Mouse (Mus musculus): ENCODE results near the gene Efna2.
A peak's percentile ranks its signal among the peaks of the same experiment; 100 is the strongest.
"Not testable (repeated sequence)": the region's sequence is repeated elsewhere in the genome, so short reads cannot be mapped to it uniquely, and the experiment has no call there.

The Efna2 gene

DNA sequence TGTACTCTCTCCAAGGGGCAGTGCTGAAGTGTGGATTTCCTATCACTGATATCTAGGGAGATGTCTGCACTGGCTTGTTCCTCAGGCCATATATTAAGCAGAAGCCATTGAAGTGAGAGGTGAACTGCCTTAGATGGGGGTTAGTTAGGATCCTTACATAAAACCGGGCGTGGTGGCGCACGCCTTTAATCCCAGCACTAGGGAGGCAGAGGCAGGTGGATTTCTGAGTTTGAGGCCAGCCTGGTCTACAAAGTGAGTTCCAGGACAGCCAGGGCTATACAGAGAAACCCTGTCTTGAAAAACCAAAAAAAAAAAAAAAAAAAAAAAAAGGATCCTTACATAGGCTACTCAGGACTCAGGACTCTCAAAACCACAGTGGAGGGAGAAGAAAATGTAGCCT lies 13.1 kb upstream of the Efna2 start:
- not testable (repeated sequence) for DNase-seq (ENCODE audit: low read depth, low spot score); H3K36me3 ChIP-seq (ENCODE audit: control insufficient read depth, insufficient read depth, low read length, poor library complexity, severe bottlenecking); H3K27me3 ChIP-seq (ENCODE audit: control insufficient read depth, insufficient read depth, low read length, poor library complexity, severe bottlenecking)

DNA sequence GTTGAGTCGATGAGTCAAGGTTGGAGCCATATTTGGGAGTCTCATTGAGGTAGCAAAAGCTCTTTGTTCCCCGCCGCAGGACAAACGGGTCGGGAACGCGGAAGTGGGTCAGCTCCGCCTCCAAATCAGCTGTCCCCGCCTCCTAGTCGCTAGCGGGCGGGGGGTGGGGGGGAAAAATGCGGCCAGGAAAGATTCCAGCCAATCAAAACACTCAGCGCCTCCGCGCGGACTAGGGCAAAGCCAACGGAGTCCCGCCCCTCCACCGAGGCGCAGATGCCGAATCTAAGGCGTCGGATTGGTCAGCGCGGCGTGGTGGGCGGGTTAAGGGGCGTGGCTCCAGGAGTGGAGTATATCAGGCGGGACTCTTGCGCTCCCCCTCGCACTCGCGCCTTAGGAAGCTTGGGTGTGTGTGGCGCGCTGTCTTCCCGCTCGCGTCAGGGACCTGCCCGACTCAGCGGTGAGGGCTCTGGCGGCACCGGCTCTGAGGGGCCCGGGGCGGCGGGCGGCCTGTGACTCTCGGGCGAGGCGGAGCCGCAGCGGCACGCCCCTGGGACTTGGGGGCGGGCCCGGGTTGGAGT lies 11.7 kb upstream of the Efna2 start:
- H3K27me3 ChIP-seq (ENCODE audit: control insufficient read depth, insufficient read depth, low read length, poor library complexity, severe bottlenecking) = no peaks in the 10 kb centered on the region
- H3K36me3 ChIP-seq (ENCODE audit: control insufficient read depth, insufficient read depth, low read length, poor library complexity, severe bottlenecking) = peaks cover 11% of the 10 kb centered on the region
- DNase-seq (ENCODE audit: low read depth, low spot score) = peak; percentile 99

- Histone ChIP-seq H3K27me3 (ENCODE audit: control insufficient read depth, insufficient read depth, low read length, poor library complexity, severe bottlenecking) (no peaks in the 10 kb centered on the region), H3K36me3 (ENCODE audit: control insufficient read depth, insufficient read depth, low read length, poor library complexity, severe bottlenecking) (peaks cover 11% of the 10 kb centered on the region)
- DNase-seq (ENCODE audit: low read depth, low spot score) = peak; percentile 91
Measured at GRCm38 (mm10) chr10:80168038-80168661, 11.1 kb upstream of the Efna2 start.

DNA sequence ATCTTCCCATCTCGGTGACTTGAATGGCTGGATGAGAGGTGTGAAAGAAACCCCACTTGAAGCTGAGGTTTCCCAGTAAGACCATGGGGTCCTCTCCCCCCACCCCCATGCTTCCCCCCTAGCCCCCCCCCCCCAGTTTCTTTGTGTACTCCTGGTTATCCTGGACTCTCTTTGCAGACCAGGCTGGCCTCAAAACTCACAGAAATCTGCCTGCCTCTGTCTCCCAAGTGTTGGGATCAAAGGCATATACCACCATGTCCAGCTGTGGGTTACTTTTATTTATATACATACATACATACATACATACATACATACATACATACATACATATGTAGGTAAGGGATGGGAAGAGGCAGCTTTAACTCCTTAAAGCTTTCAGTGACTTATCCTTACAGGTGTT lies 10.2 kb upstream of the Efna2 start:
- no peaks in the 10 kb centered on the region for H3K27me3 ChIP-seq (ENCODE audit: control insufficient read depth, insufficient read depth, low read length, poor library complexity, severe bottlenecking)
- H3K36me3 ChIP-seq (ENCODE audit: control insufficient read depth, insufficient read depth, low read length, poor library complexity, severe bottlenecking) = peaks cover 11% of the 10 kb centered on the region
- DNase-seq (ENCODE audit: low read depth, low spot score) = no peak

DNA sequence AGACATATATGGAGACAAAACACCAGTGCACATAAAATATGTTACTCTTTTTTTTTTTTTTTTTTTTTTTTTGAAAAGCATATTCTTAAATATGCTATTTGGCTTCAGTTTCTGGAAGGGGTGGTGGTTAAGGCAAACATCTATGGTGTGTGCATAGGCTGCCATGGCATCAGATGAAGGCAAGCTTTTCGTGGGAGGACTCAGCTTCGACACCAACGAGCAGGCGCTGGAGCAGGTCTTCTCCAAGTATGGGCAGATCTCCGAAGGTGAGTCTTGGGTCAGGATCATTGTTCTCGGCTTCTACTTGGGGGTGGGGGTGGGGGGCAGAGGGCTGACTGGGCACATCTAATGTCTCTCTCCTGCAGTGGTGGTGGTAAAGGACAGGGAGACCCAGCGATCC lies 9.6 kb upstream of the Efna2 start:
- no peak for DNase-seq (ENCODE audit: low read depth, low spot score)
- H3K36me3 ChIP-seq (ENCODE audit: control insufficient read depth, insufficient read depth, low read length, poor library complexity, severe bottlenecking) = peaks cover 11% of the 10 kb centered on the region
- H3K27me3 ChIP-seq (ENCODE audit: control insufficient read depth, insufficient read depth, low read length, poor library complexity, severe bottlenecking) = no peaks in the 10 kb centered on the region

GRCm38 (mm10) chr10:80170052-80170451 lies 9.2 kb upstream of the Efna2 start:
- Histone ChIP-seq H3K27me3 (ENCODE audit: control insufficient read depth, insufficient read depth, low read length, poor library complexity, severe bottlenecking) (no peaks in the 10 kb centered on the region), H3K36me3 (ENCODE audit: control insufficient read depth, insufficient read depth, low read length, poor library complexity, severe bottlenecking) (peaks cover 11% of the 10 kb centered on the region)
- no peak for DNase-seq (ENCODE audit: low read depth, low spot score)

DNA sequence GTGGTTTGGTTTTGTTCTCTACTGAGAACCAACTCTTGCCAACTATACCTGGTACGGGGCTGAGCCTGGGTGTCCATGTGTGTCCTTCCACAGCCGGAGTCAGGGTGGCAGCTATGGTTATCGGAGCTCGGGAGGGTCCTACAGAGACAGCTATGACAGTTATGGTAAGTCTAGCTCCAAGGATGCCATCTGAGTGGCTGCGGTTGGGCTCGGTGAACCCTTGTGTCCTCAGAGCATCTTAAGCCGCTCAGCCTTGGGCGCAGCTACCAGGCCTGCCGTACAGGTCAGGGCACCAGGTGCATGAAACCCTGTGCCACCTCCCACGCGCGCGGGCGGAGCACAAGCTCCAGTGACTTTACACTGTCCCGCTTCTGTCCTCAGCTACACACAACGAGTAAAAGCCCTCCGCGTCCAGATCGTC lies 8.7 kb upstream of the Efna2 start:
- no peaks in the 10 kb centered on the region for H3K27me3 ChIP-seq (ENCODE audit: control insufficient read depth, insufficient read depth, low read length, poor library complexity, severe bottlenecking)
- no peak for DNase-seq (ENCODE audit: low read depth, low spot score)
- peaks cover 11% of the 10 kb centered on the region for H3K36me3 ChIP-seq (ENCODE audit: control insufficient read depth, insufficient read depth, low read length, poor library complexity, severe bottlenecking)

GRCm38 (mm10) chr10:80171252-80171651 lies 8.0 kb upstream of the Efna2 start:
- no peak for DNase-seq (ENCODE audit: low read depth, low spot score)
- H3K36me3 ChIP-seq (ENCODE audit: control insufficient read depth, insufficient read depth, low read length, poor library complexity, severe bottlenecking) = peaks cover 11% of the 10 kb centered on the region
- no peaks in the 10 kb centered on the region for H3K27me3 ChIP-seq (ENCODE audit: control insufficient read depth, insufficient read depth, low read length, poor library complexity, severe bottlenecking)

DNA sequence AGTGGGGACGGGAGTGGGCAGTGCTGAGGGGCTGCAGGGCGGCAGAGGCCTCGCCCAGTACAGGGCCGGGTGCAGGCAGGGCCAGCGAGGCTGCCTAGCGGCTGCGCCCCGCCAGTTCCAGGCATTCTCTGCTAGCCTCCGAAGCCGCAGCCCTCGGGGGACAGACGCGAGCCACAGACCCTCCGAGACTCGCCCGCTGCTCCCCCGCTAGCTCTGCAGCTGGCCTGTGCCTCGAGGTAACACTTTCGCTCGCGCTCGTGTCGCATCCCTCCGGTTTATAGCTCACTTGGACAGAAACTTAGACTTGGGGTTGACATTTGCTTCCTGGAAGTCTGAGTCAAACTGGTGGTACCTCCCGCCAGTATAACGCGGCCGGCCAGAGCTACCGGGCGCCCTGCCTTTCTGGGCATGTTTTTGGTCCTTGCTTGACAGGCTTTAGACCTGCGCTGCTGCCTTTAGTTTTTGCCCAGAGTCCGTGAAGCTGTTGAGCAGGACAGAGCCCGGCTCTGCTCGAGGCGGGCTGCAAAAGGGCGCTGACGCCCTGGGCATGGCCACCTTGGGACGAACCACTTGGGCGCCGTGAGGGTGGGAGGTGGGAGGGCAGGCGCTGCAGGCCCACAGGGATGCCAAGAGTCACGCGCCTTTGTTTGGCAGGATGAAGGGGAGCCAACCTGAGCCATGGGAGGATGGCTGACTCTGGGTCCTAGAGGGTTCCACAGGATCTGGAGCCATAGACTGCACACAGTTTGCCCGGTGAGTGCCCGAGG lies 7.3 kb upstream of the Efna2 start:
- DNase-seq (ENCODE audit: low read depth, low spot score) = no peak
- Histone ChIP-seq H3K36me3 (ENCODE audit: control insufficient read depth, insufficient read depth, low read length, poor library complexity, severe bottlenecking) (peaks cover 11% of the 10 kb centered on the region), H3K27me3 (ENCODE audit: control insufficient read depth, insufficient read depth, low read length, poor library complexity, severe bottlenecking) (no peaks in the 10 kb centered on the region)

DNA sequence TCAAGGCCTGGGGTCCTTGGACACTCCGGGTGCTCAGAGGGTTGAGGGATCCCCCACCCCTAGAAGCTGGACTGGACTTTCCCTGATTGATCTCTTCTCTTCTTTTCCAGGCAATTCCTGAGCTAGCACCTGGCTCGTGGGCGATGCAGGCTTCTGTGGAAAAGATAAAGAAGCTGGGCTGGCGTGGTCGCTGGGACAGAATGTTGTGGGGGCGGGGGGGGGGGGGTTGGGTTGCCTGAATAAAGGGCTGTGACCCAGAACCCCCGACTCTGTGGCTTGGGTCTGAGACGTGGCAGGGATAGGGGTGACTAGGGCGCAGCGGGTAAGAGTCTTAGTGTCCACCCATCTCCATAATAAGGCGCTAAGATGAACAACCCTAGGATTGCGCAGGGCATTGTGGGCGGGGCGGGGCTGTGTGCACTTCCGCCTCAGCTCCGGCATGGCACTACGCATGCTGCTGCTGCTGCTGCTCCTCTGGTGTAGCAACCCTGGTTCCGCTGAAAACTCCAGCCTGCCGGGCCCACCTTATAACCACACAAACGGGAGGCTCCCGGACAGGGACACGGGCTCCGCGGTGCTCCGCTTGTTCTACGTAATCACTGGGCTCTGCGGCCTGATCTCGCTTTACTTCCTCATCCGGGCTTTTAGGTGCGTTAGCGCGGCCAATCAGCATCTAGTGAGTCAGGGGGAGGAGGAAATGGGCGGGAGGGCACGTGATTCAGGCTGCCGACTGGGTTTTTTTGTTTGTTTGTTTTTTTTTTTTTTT lies 6.6 kb upstream of the Efna2 start, which contains the start of gene 1600002K03Rik:
Gene 1600002K03Rik (plus strand): TSS at position 418 of the 766 bp plus-strand sequence.
- H3K27me3 ChIP-seq (ENCODE audit: control insufficient read depth, insufficient read depth, low read length, poor library complexity, severe bottlenecking) = no peaks in the 10 kb centered on the region
- H3K36me3 ChIP-seq (ENCODE audit: control insufficient read depth, insufficient read depth, low read length, poor library complexity, severe bottlenecking) = peaks cover 11% of the 10 kb centered on the region
- DNase-seq (ENCODE audit: low read depth, low spot score) = peak; percentile 97

DNA sequence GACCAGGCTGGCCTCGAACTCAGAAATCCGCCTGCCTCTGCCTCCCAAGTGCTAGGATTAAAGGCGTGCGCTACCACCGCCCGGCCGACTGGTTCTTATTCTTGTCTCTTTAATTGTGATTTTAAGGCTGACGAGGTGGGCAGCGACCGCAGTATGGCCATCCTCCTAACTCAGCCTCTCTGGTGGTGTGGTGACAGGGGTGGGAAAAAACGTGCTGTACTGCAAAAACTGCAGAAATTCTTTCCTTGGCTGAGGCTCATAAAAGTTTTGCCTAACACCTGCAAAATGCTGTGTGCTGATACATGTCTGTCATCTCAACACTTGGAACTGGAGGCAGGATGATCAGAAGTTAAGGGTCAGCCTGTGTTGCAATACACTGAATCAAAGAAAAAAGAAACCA lies 5.9 kb upstream of the Efna2 start:
- H3K36me3 ChIP-seq (ENCODE audit: control insufficient read depth, insufficient read depth, low read length, poor library complexity, severe bottlenecking) = peaks cover 11% of the 10 kb centered on the region
- DNase-seq (ENCODE audit: low read depth, low spot score) = no peak
- H3K27me3 ChIP-seq (ENCODE audit: control insufficient read depth, insufficient read depth, low read length, poor library complexity, severe bottlenecking) = no peaks in the 10 kb centered on the region

GRCm38 (mm10) chr10:80173955-80174640 lies 5.2 kb upstream of the Efna2 start:
- DNase-seq (ENCODE audit: low read depth, low spot score) = no peak
- Histone ChIP-seq H3K27me3 (ENCODE audit: control insufficient read depth, insufficient read depth, low read length, poor library complexity, severe bottlenecking) (no peaks in the 10 kb centered on the region), H3K36me3 (ENCODE audit: control insufficient read depth, insufficient read depth, low read length, poor library complexity, severe bottlenecking) (peaks cover 11% of the 10 kb centered on the region)

DNA sequence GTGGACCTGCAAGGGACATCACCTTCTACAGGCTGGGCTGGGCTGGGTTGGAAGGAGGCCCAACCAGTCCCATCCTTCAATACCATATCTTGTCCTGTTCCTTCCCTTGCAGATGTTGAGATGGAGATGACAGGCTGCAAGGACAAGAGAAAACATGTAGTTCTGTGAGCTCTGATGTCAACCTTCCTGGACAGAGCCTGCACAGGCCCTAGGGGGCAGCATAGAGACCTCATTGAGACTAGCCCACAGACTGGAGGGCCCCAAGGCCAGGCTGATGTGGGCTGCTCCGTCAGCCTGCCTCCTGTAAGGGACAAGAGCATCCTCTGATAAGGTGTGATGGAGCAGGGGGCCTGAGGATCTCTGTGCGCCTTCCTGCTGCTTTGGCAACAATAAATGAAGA lies 4.6 kb upstream of the Efna2 start:
- peaks cover 11% of the 10 kb centered on the region for H3K36me3 ChIP-seq (ENCODE audit: control insufficient read depth, insufficient read depth, low read length, poor library complexity, severe bottlenecking)
- DNase-seq (ENCODE audit: low read depth, low spot score) = peak; percentile 78
- H3K27me3 ChIP-seq (ENCODE audit: control insufficient read depth, insufficient read depth, low read length, poor library complexity, severe bottlenecking) = no peaks in the 10 kb centered on the region

DNA sequence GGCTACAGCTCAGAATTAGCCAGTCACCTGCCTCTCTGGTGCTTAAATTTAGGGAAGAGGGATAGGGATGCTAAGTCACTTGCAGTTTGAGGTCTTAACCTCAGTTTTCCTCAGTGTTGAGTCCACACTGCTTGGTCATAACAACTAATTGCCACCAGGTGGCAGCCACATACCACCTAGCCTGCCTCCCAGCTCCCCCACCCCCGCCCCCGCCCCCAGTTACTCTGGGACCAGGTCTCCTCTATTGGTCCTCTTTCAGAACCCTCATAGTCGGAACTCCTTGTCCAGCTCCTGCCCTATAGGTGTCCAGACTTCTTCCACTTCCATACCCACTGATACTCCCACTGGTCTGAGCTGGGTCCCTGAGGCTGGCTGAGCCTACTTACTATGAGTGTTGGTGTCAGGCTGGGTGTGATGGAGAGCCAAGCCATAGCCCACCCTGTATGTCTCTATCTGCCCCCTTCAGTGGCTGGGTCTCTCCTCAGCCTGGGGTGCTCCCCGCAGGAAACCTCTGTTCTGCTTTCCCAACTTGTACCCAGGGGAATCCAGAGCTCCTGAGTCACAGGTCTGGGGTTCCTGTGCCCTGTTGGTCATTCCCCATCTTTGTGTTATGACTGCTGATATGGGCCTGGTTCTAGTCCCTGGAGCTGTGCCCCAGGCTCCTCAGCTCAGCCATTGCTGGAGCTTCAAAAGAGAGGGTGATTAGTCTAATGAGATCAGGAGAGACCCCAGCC lies 3.6 kb upstream of the Efna2 start:
- H3K36me3 ChIP-seq (ENCODE audit: control insufficient read depth, insufficient read depth, low read length, poor library complexity, severe bottlenecking) = peaks cover 6% of the 10 kb centered on the region
- peak; percentile 73 for DNase-seq (ENCODE audit: low read depth, low spot score)
- no peaks in the 10 kb centered on the region for H3K27me3 ChIP-seq (ENCODE audit: control insufficient read depth, insufficient read depth, low read length, poor library complexity, severe bottlenecking)
